Mouse (Mus musculus): ENCODE results near the gene Bri3bp. TPM values are rescaled to one million over a fixed set of nuclear protein-coding genes. Genes with fewer than 3 reads are reported as not detected.
A peak's percentile ranks its signal among the peaks of the same experiment; 100 is the strongest.
"Not testable (repeated sequence)": the region's sequence is repeated elsewhere in the genome, so short reads cannot be mapped to it uniquely, and the experiment has no call there.

Bri3bp gene
- total and polyA plus RNA-seq, 2 experiments from 2014 or later: 43.9 to 96.0 TPM

GRCm38 (mm10) chr5:125487375-125488115 is 46.2 kb downstream of the Bri3bp start:
- Histone ChIP-seq H3K36me3 (ENCODE audit: insufficient read depth, low read length) (peaks cover 43% of the 10 kb centered on the region), H3K9ac (replicated peaks; ENCODE audit: low read length, poor library complexity, severe bottlenecking) (no peak overlapping the region), H3K27ac (ENCODE audit: low read depth, low read length) (no peak overlapping the region), H3K4me1 (ENCODE audit: insufficient read depth, low read length) (no peaks in the 10 kb centered on the region), H3K9me3 (ENCODE audit: low read length) (no peaks in the 10 kb centered on the region), H3K4me3 (ENCODE audit: low read depth, low read length) (no peak overlapping the region), H3K4me2 (ENCODE audit: low read depth, low read length, poor library complexity, severe bottlenecking) (no peak overlapping the region), H3K27me3 (ENCODE audit: insufficient read depth, low read length) (no peaks in the 10 kb centered on the region)
- DNase-seq (ENCODE audit: low spot score) (peak; percentile 89), ATAC-seq (ENCODE audit: low FRiP score) (peak; percentile 38; the same call in 1 of the 2 replicates)
- TF ChIP-seq CTCF (IDR thresholded peaks at IDR 0.05): no peak
- 44% methylated on average over 11 of the region's 11 CpGs for WGBS

- DNase-seq (ENCODE audit: low spot score) (peak; percentile 22), ATAC-seq (ENCODE audit: low FRiP score) (no peak)
- H3K27me3 ChIP-seq (ENCODE audit: insufficient read depth, low read length): no peaks in the 10 kb centered on the region
- no peaks in the 10 kb centered on the region for H3K9me3 ChIP-seq (ENCODE audit: low read length)
- peaks cover 43% of the 10 kb centered on the region for H3K36me3 ChIP-seq (ENCODE audit: insufficient read depth, low read length)
- no peak overlapping the region for H3K4me2 ChIP-seq (ENCODE audit: low read depth, low read length, poor library complexity, severe bottlenecking)
- WGBS: 60% methylated on average over 4 of the region's 4 CpGs
- peak; percentile 45 for TF ChIP-seq CTCF (IDR thresholded peaks at IDR 0.05)
- no peak overlapping the region for H3K4me3 ChIP-seq (ENCODE audit: low read depth, low read length)
- H3K9ac ChIP-seq (replicated peaks; ENCODE audit: low read length, poor library complexity, severe bottlenecking): no peak overlapping the region
- no peaks in the 10 kb centered on the region for H3K4me1 ChIP-seq (ENCODE audit: insufficient read depth, low read length)
- no peak overlapping the region for H3K27ac ChIP-seq (ENCODE audit: low read depth, low read length)
These were observed 46.7 kb downstream of the Bri3bp start for GRCm38 (mm10) chr5:125488116-125488455.

GRCm38 (mm10) chr5:125488953-125489352 is 47.6 kb downstream of the Bri3bp start:
- ATAC-seq (ENCODE audit: low FRiP score); H3K9ac ChIP-seq (replicated peaks; ENCODE audit: low read length, poor library complexity, severe bottlenecking); H3K4me1 ChIP-seq (ENCODE audit: insufficient read depth, low read length); H3K27ac ChIP-seq (ENCODE audit: low read depth, low read length); H3K9me3 ChIP-seq (ENCODE audit: low read length); H3K4me3 ChIP-seq (ENCODE audit: low read depth, low read length); H3K4me2 ChIP-seq (ENCODE audit: low read depth, low read length, poor library complexity, severe bottlenecking); H3K27me3 ChIP-seq (ENCODE audit: insufficient read depth, low read length): not testable (repeated sequence)
- 89% methylated on average over 5 of the region's 5 CpGs for WGBS
- DNase-seq (ENCODE audit: low spot score): peak; percentile 24
- 0 out of 2 replicates have a peak, but pooled peaks have one; percentile 2 for TF ChIP-seq CTCF (IDR thresholded peaks at IDR 0.05)
- peaks cover 41% of the 10 kb centered on the region for H3K36me3 ChIP-seq (ENCODE audit: insufficient read depth, low read length)

- WGBS: 91% methylated on average over 10 of the region's 10 CpGs
- Histone ChIP-seq H3K4me1 (ENCODE audit: insufficient read depth, low read length) (no peaks in the 10 kb centered on the region), H3K4me2 (ENCODE audit: low read depth, low read length, poor library complexity, severe bottlenecking) (no peak overlapping the region), H3K36me3 (ENCODE audit: insufficient read depth, low read length) (peaks cover 43% of the 10 kb centered on the region), H3K9me3 (ENCODE audit: low read length) (no peaks in the 10 kb centered on the region), H3K27me3 (ENCODE audit: insufficient read depth, low read length) (no peaks in the 10 kb centered on the region), H3K4me3 (ENCODE audit: low read depth, low read length) (no peak overlapping the region), H3K9ac (replicated peaks; ENCODE audit: low read length, poor library complexity, severe bottlenecking) (no peak overlapping the region), H3K27ac (ENCODE audit: low read depth, low read length) (no peak overlapping the region)
- TF ChIP-seq CTCF (IDR thresholded peaks at IDR 0.05): no peak
- ATAC-seq (ENCODE audit: low FRiP score) (no peak), DNase-seq (ENCODE audit: low spot score) (peak; percentile 56)
These were observed 49.7 kb downstream of the Bri3bp start for GRCm38 (mm10) chr5:125491107-125491506.

GRCm38 (mm10) chr5:125492379-125493092 is 51.2 kb downstream of the Bri3bp start:
- WGBS: 57% methylated on average over 17 of the region's 17 CpGs
- Histone ChIP-seq H3K9ac (replicated peaks; ENCODE audit: low read length, poor library complexity, severe bottlenecking) (no peak overlapping the region), H3K4me3 (ENCODE audit: low read depth, low read length) (no peak overlapping the region), H3K4me1 (ENCODE audit: insufficient read depth, low read length) (no peaks in the 10 kb centered on the region), H3K9me3 (ENCODE audit: low read length) (no peaks in the 10 kb centered on the region), H3K36me3 (ENCODE audit: insufficient read depth, low read length) (peaks cover 39% of the 10 kb centered on the region), H3K27me3 (ENCODE audit: insufficient read depth, low read length) (no peaks in the 10 kb centered on the region), H3K4me2 (ENCODE audit: low read depth, low read length, poor library complexity, severe bottlenecking) (no peak overlapping the region), H3K27ac (ENCODE audit: low read depth, low read length) (no peak overlapping the region)
- ATAC-seq (ENCODE audit: low FRiP score) (0 out of 2 replicates have a peak, but pooled peaks have one; percentile 13), DNase-seq (ENCODE audit: low spot score) (peak; percentile 56)
- no peak for TF ChIP-seq CTCF (IDR thresholded peaks at IDR 0.05)

- Histone ChIP-seq H3K4me1 (ENCODE audit: insufficient read depth, low read length) (no peaks in the 10 kb centered on the region), H3K9me3 (ENCODE audit: low read length) (no peaks in the 10 kb centered on the region), H3K36me3 (ENCODE audit: insufficient read depth, low read length) (peaks cover 39% of the 10 kb centered on the region), H3K4me3 (ENCODE audit: low read depth, low read length) (no peak overlapping the region), H3K4me2 (ENCODE audit: low read depth, low read length, poor library complexity, severe bottlenecking) (no peak overlapping the region), H3K9ac (replicated peaks; ENCODE audit: low read length, poor library complexity, severe bottlenecking) (no peak overlapping the region), H3K27ac (ENCODE audit: low read depth, low read length) (no peak overlapping the region), H3K27me3 (ENCODE audit: insufficient read depth, low read length) (no peaks in the 10 kb centered on the region)
- 69% methylated on average over 5 of the region's 5 CpGs for WGBS
- ATAC-seq (ENCODE audit: low FRiP score) (no peak), DNase-seq (ENCODE audit: low spot score) (no peak)
- TF ChIP-seq CTCF (IDR thresholded peaks at IDR 0.05): no peak
These were observed 51.7 kb downstream of the Bri3bp start for GRCm38 (mm10) chr5:125493093-125493423.

Measured in midbrain, postnatal 0 days (tissue).